Mouse (Mus musculus) lung, adult 2 months (tissue): ENCODE results near the gene Btg2. TPM values are rescaled to one million over a fixed set of nuclear protein-coding genes. Genes with fewer than 3 reads are reported as not detected.

ENCODE experiments used
- DNase-seq: peaks from one replicate; pipeline ENCODE4 v3.0.0; 2022
- H3K4me1 ChIP-seq: fragments of 200-500 bp; 2 replicates; pipeline ENCODE4 v1.6.1; 2011; ENCODE audit warnings: low read length; ENCODE audit not compliant: control insufficient read depth, insufficient read depth
- H3K4me3 ChIP-seq: fragments of 200-500 bp; replicated peaks from 2 replicates; pipeline ENCODE3; 2011; ENCODE audit warnings: low read depth, mild to moderate bottlenecking, control low read depth, low read length; ENCODE audit errors: extremely low read depth
- CTCF ChIP-seq: fragments of 200-500 bp; IDR thresholded peaks from 2 replicates; pipeline ENCODE4 v1.5.1; 2011; ENCODE audit warnings: mild to moderate bottlenecking, low read length, control low read depth; ENCODE audit not compliant: insufficient read depth
- POLR2A ChIP-seq: fragments of 200-500 bp; IDR thresholded peaks from 2 replicates; pipeline ENCODE4 v1.6.1; 2011; ENCODE audit warnings: low read depth, mild to moderate bottlenecking, control low read depth, low read length, borderline replicate concordance; ENCODE audit errors: extremely low read depth
- WGBS: fragments of 180-500 bp; shearing (Covaris S2); methylation state at CpG from one replicate; pipeline ENCODE4 v1.1.7; 2018; 5-methylcytosine and 5-hydroxymethylcytosine counted together
- polyA plus RNA-seq: library from polyadenylated mRNA; depleted of rRNA; stranded (reverse); fragments of >200 nt; gene quantifications from 2 replicates; pipeline ENCODE4 v1.2.3, GENCODE M21; 2012

The Btg2 gene
- polyA plus RNA-seq, 1 experiment: 75.9 TPM

DNA sequence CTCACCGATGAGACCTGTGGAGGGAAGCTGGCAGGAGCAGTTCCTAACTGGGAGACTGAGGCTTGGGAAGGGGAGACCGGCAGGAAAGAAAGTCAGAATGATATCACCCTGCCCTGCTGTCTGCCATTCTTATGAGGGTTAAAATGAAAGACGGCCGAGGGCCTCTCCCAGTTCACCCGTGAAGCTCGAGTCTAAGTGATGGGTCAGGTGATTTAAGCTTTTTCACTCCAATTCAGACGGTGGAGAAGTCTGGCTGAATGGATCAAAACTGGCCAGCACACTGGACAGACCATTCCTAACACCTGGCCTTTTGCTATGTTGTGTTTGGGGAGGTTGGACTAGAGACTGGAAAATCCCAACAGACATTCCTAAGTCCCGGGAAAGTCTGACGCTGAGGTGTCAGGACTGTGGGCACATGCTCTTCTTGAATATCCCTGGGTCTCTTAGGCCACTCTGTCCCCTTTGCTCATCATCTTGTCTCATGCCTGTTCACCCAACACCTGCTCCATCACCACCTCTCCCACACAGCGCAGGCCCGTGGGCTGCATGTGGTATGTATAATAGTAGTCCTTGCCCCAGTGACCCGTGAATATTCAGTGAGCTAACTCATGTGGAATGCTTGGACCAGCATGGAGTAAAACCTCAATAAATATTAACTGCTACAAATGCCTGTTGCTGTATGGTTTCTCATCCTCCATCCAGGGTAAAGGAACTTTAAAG, 20.8 kb upstream of the Btg2 start:
- Histone ChIP-seq H3K4me1 (peaks cover 34% of the 10 kb centered on the region), H3K4me3 (peak overlapping the region; percentile 58)
- no peak for DNase-seq
- TF ChIP-seq POLR2A (peak; percentile 90; the same call in 1 of the 2 replicates), CTCF (no peak)
- 15% methylated on average over 12 of the region's 12 CpGs for WGBS

GRCm38 (mm10) chr1:134098726-134099515, 20.0 kb upstream of the Btg2 start:
- no peak for TF ChIP-seq CTCF
- TF ChIP-seq POLR2A: peak; percentile 98; the same call in 1 of the 2 replicates
- 2% methylated on average over 17 of the region's 17 CpGs for WGBS
- DNase-seq: peak; percentile 82
- peaks cover 40% of the 10 kb centered on the region for H3K4me1 ChIP-seq
- H3K4me3 ChIP-seq: peak overlapping the region; percentile 58

GRCm38 (mm10) chr1:134097956-134098725, 19.2 kb upstream of the Btg2 start:
- WGBS: 26% methylated on average over 13 of the region's 13 CpGs
- Histone ChIP-seq H3K4me3 (peak overlapping the region; percentile 2), H3K4me1 (peaks cover 47% of the 10 kb centered on the region)
- TF ChIP-seq POLR2A (peak; percentile 18; the same call in 1 of the 2 replicates), CTCF (no peak)
- DNase-seq: peak; percentile 72

DNA sequence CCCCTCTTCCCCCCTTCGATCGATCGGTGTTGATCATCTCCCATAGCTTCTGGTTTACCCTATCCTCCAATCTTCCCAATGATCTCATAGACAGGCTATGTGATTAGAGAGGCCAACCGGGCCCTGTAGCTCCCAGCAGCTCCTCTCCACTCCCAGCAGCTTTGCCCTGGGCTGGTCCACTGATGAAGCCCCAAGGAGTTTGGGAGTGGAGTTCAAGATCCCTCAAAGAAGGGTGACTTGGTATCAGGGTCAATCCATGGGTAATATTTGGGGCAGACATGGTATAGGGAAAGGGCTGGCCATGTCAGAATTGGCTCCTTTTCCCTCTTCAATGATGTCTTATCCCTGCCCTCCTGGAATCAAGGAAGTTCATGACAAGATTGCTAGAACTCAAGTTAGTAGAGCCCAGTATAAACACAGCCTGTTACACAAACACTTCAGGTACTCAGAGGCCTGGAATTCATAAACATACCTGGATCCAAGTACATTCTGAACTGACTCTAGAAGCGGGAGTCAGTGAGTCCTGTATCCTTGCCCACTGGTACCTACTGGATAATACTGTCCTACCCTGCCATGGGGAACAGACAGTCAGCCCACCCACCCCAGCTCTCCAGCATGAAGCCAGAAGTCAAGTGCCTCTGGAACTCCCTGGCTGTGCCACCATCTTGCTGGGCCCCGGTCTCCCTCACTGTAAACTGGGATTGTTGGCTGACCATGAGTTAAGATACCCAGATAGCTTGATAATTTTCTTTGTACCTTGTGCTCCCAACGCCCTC, 18.3 kb upstream of the Btg2 start:
- WGBS: 70% methylated on average over 7 of the region's 7 CpGs
- peak; percentile 52 for DNase-seq
- Histone ChIP-seq H3K4me1 (peaks cover 51% of the 10 kb centered on the region), H3K4me3 (no peak overlapping the region)
- TF ChIP-seq CTCF: no peak
- 0 out of 2 replicates have a peak, but pooled peaks have one; percentile 18 for TF ChIP-seq POLR2A

DNA sequence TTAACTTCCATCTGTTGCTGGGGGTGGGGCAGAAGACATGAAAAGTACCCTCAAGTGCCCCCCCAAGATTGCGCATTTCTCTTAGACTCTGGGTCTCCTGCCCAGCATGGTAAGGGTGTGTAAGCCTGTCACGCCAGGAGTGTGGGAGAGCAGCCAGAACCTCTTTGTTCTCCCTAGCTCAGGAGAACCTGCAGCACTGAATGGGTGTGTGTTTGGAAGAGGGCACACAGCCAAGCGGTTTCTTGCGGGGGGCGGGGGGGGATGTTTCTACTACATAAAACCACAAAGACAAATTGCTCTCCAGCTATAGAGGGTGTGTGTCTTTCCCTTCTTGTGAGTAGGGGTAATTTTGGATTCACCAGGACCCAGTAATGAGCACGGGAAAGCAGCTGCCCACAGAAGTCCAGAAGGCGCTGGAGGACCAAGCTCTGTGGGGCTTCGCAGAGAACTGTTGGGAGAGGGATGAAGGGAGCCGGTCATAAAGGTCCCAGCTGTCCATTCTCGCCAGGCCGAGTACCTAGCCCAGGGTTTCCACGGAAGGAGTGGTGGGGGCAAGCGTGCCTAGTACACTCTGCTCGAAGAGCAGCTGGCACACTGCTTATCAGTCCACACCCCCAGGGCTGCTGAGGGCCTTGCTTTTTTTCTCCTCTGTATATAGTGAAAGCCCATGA, 17.5 kb upstream of the Btg2 start:
- Histone ChIP-seq H3K4me3 (no peak overlapping the region), H3K4me1 (peaks cover 53% of the 10 kb centered on the region)
- WGBS: 13% methylated on average over 14 of the region's 14 CpGs
- peak; percentile 16; the same call in 1 of the 2 replicates for TF ChIP-seq POLR2A
- TF ChIP-seq CTCF: no peak
- DNase-seq: peak; percentile 68

DNA sequence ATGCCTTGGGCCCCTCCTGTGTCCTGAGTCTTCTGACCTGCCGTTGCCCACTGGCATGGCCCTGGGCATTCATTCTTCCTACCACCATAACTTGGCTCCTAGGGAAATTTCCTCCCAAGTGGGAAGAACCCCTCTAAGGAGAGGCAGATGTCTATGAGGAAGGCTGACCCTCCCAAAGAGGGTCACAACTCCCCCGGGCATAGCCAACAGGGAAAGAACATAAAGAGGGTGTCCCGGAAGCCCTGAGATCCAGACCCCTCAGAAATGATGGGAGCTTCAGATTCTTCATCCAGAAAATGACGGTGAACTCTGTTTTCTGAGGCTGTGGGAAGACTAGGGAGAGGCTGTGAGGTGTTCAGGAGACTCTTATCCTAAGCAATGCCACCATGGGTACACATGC, 16.8 kb upstream of the Btg2 start:
- Histone ChIP-seq H3K4me3 (no peak overlapping the region), H3K4me1 (peaks cover 53% of the 10 kb centered on the region)
- no peak for DNase-seq
- no peak for TF ChIP-seq POLR2A
- no peak for TF ChIP-seq CTCF
- 69% methylated on average over 4 of the region's 4 CpGs for WGBS

DNA sequence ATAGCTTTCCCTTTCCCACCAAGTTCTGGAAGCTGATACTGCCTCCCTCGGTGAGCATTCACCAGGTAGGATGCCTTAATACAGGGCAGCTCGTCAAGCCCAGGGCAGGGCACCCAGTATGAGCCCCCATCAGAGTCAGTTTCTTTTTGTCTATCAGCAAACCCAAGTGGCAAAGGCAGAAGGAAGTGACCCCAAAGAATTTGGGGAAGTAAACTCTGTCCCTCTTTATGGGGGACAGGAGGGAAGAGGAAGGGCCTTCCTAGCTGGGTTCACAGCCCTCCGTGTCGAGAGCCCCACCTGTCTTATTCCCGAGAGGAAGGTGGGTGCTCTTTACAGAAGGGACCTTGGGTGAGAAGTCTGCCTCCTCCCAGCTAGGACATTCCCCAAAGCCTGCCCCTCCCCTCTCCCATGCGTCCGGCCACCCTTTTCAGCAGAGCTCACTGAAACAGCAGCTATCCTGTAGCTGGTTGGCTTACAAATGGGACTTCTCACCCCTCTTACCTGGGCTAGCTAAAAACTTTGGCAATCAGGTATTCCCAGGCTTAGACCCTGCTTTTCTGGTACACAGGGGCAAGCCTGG, 16.2 kb upstream of the Btg2 start:
- Histone ChIP-seq H3K4me1 (peaks cover 53% of the 10 kb centered on the region), H3K4me3 (no peak overlapping the region)
- WGBS: 52% methylated on average over 7 of the region's 7 CpGs
- TF ChIP-seq CTCF: no peak
- TF ChIP-seq POLR2A: peak; percentile 5; the same call in 1 of the 2 replicates
- DNase-seq: no peak

DNA sequence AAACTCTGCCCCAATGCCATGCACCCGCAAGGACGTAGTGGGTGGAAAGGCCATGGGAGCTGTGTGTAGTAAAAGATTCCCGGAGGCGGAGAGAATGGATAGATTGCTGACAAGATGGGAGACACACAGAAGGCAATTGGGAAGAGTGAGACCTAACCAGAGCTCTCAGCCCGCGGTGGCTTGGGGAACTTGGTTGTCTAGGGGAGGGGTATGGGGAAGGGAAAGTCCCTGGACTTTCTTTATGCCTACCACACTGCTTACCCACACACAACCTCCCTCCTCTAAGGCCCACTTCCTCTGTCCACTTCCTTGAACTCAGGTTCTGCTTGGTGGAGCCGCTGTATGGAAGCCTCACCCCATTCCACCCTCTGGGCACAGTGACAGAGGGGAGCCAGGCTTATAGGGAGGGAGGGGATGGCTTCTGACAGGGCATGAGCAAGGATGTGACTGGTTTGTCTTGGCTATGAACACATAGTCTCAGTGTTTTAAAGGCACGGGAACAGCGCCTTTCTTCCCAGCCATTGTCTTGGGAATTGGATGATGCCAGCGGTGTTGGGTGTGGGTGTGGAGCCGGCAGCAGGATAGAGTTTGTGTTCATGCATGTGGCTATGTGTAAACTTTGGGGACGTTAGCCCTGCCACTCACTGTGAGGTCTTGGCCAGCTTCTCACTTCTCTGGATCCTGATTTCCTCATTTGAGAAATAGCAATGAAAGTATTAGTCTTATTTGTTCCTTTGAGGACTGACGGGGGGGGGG, 15.0 kb upstream of the Btg2 start:
- 31% methylated on average over 13 of the region's 13 CpGs for WGBS
- Histone ChIP-seq H3K4me3 (peak overlapping the region; percentile 58), H3K4me1 (peaks cover 47% of the 10 kb centered on the region)
- TF ChIP-seq CTCF: no peak
- TF ChIP-seq POLR2A: peak; percentile 63; the same call in 1 of the 2 replicates
- DNase-seq: peak; percentile 59
